Mouse (Mus musculus) frontal cortex, postnatal 10 days (tissue): ENCODE measurements around the gene Aire.

Experiments used
- DNase-seq, 2 experiments: peaks; one replicate each; pipeline ENCODE4 v3.0.0; 2022; ENCODE audit warnings: low spot score in 2 of 2, mixed read lengths in 1 of 2

Gene Aire

DNA sequence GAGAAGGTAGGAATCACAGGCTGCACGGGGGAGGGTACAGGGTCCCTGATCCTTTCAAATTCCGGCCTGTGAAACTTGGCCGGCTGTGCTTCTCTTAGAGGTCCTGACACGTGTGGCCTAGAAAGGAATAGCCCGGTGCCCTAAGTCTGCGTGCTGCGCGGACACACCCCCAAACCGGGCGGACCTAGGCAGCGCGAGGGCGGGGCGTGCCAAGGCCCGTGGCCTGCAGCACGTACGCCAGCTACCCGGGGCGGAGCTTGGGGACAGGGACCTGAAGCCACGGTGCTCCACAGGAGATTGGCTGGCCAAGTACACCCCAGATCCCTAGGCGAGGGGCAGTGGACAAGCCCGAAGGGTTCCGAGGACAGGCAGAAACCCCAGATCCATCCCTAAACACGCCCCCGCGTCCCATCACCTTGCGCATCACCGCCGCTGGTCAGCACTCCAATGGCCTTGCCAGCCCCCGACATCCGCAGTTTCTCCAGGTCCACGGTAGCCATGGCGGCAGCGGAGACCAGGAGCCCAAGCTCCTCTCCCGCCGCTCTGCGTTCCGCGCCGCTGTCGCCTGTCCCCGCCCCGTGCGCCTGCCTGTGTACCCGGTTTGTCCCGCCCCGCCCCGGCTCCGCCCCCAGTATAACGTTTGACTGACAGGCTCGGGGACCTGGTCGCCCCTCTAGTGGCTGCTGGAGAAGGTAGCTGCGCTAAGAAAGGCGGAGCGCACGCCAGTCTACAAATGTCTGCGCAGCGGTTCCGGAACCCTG lies 34.0 kb downstream of the Aire start:
- peak; percentile 88 to 91 for DNase-seq

DNA sequence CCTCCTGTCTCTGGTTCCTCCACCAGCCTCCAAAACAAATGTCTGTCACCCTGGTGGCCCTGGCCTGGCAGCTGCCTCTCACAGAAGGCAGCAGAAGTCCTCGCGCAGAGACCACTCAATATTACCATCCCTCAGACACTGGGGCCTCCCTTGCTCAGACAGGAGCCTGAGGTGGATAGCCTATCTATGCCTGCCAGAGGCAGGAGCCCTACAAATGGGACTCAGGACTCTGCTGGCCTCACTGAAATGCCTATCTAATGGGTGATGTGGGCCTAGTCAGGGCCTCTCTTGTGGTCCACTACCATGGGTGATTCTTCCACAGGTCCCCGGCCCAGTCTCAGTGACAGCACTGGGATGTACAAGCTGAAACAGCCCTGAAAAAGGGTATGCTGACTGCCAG lies 35.2 kb downstream of the Aire start:
- no peak for DNase-seq

DNA sequence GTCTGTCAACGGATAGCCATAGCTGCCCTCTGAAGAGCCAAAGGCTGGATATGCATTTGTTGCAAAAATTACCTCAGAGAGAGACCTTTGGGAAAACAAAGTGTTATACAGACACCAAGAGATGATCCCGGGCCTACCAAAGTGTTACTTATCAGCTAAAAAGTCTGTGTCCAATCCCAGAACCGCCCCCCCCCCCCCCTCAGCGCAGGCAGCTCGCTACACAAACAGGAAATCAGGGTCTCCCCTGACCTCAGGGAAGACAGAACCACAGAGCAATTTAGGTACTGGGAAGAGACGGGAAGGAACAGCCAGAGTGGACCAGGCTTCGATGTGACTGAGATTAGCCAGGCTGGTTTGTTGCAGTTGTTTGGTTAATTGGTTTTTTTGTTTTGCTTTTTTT lies 36.2 kb downstream of the Aire start:
- no peak for DNase-seq

DNA sequence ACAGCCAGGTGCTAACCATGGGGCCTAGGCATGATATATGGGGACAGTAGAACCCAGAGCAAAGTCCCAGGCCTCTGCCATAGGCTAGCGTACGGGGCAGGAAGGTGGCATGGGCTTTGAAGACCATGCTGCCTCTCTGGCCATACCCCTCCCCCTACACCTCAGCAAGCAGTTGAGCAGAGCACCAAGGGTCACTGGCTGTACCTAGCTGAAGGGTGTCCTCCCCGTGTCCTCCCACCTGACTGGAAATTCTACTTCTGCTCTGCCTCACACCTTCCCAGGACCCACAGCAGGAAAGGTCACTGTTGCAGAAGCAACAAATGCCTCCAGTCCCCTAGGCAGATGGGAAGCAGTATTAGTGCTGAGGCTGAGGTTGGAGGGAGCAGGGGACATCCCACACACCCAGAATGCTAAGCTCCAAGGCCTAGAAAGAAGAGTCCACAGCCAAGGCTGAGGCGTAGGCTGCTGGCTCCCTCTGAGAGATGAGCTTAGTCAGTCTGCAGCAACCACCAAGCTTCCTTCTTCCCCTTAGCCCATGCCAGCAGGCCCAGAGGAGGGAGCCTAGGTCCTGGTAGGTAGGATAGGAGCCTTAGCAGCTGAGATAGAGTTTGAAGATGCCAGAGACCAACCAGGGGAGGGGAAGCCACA lies 37.5 kb downstream of the Aire start:
- no peak for DNase-seq

DNA sequence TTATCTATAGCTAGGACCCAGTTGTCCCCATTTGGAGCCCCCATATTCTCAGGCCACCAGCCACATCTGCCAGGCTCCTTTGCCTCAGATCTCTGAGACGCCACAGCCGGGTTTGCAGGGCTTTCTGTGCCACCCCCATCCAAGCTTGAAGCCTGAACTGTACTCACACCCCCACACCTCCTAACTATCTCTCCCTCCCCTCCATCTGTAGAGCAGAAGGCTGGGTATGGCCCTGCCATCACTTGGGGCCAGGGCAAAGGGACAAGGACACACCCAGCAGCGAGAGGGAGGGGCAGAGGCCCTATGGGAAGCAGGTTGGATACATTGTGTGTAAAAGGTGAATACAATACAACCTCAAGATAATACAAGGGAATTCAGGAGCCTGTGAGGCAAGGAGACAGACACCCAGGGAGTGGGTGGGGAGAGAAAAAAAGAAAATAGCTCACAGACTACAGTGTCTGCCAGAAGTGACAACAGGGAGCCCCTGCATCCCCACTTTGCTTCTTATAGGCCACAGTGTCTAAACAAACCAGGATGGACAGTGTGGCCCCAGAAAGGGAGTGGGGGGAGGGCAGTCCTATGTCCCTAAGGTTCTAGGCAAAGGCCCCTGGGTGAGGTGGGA lies 38.8 kb downstream of the Aire start:
- no peak for DNase-seq

DNA sequence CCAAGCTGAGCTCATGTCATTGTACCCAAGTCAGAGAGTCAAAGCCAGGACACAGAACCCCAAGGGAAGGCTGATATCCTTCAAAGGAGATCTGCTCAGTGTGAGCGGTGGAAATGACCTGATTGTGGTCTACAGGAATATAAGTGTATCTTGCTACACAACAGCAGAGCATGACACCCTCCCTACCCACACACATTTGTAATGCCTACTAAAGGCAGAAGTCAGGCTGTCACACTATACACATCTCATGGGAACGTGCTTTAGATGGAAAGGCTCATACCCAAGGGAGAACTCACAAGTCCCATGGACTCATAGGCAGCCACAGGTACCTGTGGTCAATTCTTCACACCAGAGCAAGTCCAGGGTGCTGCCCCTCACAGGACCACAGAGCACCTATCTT lies 41.1 kb downstream of the Aire start:
- no peak for DNase-seq

DNA sequence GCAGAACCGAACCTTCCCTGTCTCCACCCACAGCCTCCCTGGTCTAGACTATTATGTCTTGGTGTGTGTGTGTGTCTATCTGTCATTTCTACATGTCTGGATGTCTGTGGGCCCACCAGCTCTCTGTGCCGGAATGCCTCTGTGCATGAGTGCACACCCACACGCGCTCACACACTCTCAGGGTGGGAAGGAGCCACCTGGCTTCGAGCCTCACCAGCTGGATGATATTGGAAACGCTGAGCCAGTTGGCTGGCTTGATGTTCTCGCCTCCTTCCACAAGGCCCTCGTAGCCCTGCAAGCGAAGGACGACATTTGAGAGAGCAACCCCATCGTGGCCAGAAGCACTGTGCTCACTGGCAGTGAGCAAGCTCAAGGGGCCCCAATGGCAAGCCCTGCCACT lies 41.6 kb downstream of the Aire start:
- DNase-seq, result peak; percentile 59 to 81

DNA sequence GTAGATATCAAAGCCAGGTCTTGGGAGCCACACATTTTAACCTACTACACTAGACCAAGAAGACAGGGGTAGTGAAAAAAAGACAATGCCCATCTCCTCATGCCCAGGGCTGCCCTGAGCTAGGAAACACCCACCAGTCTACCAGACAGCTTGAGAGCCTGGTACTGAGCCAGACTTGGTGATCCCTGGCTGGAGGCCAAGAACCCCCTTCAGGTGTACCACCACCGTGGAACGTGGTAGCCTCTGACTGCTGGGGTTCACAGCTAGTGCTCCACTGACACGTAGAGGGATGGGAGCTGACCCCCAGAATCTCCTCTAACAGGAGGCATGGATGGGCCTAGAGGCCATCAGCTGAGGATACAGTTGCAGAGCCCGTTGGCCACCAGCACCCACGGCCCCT lies 43.2 kb downstream of the Aire start:
- DNase-seq, result no peak

DNA sequence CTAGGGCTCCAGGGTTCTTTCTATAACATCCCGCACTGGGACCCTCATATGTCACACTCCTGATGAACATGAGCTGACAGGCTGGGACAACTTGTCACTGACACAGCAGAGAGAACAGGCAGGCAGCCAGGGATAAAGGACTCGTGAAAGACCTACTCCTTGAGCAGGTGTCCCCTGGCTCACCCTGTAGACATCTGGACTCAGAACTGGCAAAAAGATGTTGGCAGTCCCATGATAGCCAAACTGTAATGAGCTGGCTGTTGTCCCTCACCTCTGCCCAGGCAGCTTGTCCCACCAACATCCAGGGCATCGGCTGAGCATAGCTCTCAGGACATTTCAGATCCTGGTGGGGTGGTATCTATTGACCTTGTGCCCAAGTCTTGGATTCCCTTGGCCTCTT lies 47.8 kb downstream of the Aire start:
- DNase-seq, result no peak

DNA sequence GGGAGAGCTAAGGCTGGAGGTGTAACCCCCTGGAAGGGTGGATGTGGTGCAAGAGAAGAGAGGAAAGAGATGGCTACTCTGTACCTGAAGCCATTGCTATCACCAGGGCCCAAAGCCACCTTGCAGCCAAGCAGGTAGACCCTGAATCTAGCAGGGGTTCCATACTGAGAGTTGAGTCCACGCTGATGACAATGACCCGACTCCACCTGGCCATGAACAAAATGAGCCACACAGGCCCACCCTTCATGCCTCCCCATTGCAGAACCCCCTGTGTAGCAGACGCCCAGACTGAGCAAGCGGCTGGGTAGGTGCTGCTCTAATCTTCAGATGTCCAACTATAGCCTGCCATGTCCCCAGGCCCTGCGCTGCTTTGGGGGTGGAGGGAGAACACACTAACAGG lies 57.6 kb downstream of the Aire start:
- no peak for DNase-seq

DNA sequence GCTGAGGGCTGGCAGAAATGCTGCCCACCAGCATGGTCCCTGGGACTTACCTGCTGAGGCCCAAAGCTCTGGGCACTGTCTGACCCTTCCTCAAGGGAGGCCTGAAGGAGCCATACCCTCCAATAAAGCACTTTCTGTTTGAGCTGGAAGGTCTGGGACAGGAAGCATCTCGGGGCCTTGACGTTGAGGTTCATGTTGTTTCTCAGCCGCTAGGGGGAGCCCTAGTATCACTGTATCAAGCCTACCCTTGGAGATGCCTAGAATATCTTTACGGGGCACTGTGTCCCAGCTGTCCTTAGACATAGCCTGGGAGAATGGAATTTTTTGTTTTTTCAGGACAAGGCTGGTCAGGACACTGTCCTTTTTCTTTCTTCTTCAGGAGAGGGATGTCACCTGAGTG lies 58.8 kb downstream of the Aire start:
- DNase-seq, result peak in 1 of 2 experiments; percentile 71
